Mouse (Mus musculus): ENCODE measurements around the gene Slc30a7. TPM values are rescaled to one million over a fixed set of nuclear protein-coding genes. Genes with fewer than 3 reads are reported as not detected.
A peak's percentile ranks its signal among the peaks of the same experiment; 100 is the strongest.

Gene Slc30a7
- total RNA-seq (2014; rRNA removed; ENCODE audit: low replicate concordance), result 42.2 and 50.4 TPM in 2 replicates
- 8.4 and 9.7 TPM in 2 replicates for polyA plus RNA-seq (2015; fragmentation: Nextera tagmentation; extraction: Ambion mirVana)

DNA sequence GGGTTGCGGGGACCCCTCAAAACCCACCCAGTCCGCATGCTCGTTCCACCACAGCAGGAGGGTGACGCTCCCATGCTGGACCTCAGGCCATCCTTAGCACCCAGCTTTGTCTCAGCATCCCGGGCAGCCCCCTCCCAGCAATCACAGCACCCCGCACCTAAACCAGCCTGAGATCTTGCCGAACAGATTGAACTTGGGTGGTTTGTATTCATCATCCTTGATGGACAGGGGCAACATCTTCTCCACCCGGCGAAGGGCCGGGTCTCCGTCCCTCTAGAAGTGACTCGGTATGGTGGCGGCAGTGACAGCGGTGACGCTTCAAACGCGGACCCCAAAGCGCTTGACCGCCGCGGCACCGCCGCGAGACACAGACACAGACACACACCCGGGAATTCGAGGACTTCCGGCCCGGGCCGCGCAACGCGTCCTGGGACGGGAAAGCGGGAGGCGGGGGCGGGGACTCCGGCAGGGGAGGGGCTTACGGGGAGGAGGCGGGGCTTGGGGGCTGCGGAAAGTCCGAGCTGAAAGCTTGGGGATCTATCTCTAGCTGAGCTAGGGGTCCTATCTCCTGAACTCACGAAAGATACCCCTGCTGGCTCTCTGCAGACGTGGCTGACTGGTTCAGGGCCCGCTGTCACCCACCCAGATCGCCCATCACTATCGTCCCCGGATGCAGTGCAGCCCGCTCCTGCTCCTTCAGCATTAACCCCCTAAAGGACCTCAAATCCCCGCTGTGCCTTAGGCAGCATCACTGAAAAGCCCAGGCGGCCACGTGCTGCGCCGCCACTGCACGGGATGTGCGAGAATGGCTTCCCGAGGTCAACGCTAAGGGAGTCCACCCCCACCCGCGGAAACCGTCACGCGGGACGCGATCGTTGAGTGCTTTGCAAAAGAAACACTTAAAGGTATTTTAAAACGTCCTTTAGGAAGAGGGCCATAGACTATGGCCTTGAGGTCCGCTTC is at the start of gene Slc30a7, which contains the start of gene Extl2:
Gene Slc30a7 (minus strand): TSS at position 429 of the 963 bp plus-strand sequence.
Gene Extl2 (plus strand): TSS at position 485 of the 963 bp plus-strand sequence.
- peak; percentile 93 for ATAC-seq (ENCODE audit: insufficient read depth, low read depth)
- WGBS, result under 1% methylated on average over 67 of the region's 67 CpGs
- H3K4me2 ChIP-seq (ENCODE audit: low read depth, low read length), result peak within 1 kb of the TSS; percentile 96
- H3K27me3 ChIP-seq (ENCODE audit: control insufficient read depth, insufficient read depth, low read length), result no peaks in the 10 kb centered on the region
- peaks cover 18% of the 10 kb centered on the region; the same call in 1 of the 2 replicates for H3K36me3 ChIP-seq (replicated peaks; ENCODE audit: control insufficient read depth, insufficient read depth, low read length)
- H3K27ac ChIP-seq (ENCODE audit: low read depth), result peak within 1 kb of the TSS; percentile 88
- H3K9ac ChIP-seq (replicated peaks; ENCODE audit: low read depth, low read length), result peak within 1 kb of the TSS; percentile 91
- H3K4me3 ChIP-seq (ENCODE audit: low read depth, low read length), result peak within 1 kb of the TSS; percentile 95
- peak; percentile 75 for DNase-seq (ENCODE audit: low spot score)
- H3K4me1 ChIP-seq (ENCODE audit: control insufficient read depth, insufficient read depth), result no peaks in the 10 kb centered on the region; the same call in 1 of the 2 replicates
- TF ChIP-seq EP300 (IDR thresholded peaks at IDR 0.05; ENCODE audit: low read depth), result 0 out of 2 replicates have a peak, but pooled peaks have one; percentile 28
- no peak for TF ChIP-seq CTCF (IDR thresholded peaks at IDR 0.05; ENCODE audit: low read depth)
- H3K9me3 ChIP-seq (replicated peaks; ENCODE audit: control insufficient read depth, low read length), result no peaks in the 10 kb centered on the region

DNA sequence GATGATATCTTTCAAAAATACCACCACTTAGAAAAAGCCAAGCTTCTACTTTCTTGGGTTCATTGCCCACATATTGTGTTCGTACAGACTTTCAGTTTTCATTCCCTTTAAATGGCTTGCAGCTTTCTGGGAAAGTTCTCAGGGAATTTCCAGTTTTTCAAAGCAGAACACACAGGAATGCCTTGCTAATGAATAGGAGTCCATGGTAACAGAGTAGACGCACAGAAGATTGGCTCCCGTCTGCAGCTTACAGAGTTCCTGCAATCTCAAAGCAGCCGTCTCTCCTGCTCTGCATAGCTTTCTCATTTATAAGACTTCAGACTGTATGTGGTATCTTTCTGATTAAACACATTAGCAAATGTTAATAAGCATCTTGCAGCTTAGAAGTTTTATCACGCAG is 39.8 kb upstream of the Slc30a7 start:
- H3K36me3 ChIP-seq (replicated peaks; ENCODE audit: control insufficient read depth, insufficient read depth, low read length), result no peaks in the 10 kb centered on the region
- H3K4me3 ChIP-seq (ENCODE audit: low read depth, low read length), result no peak overlapping the region
- H3K4me1 ChIP-seq (ENCODE audit: control insufficient read depth, insufficient read depth), result no peaks in the 10 kb centered on the region
- no peak overlapping the region for H3K4me2 ChIP-seq (ENCODE audit: low read depth, low read length)
- DNase-seq (ENCODE audit: low spot score), result no peak
- ATAC-seq (ENCODE audit: insufficient read depth, low read depth), result no peak
- no peak overlapping the region for H3K27ac ChIP-seq (ENCODE audit: low read depth)
- no peaks in the 10 kb centered on the region for H3K9me3 ChIP-seq (replicated peaks; ENCODE audit: control insufficient read depth, low read length)
- WGBS, result 63% methylated on average over 5 of the region's 5 CpGs
- H3K27me3 ChIP-seq (ENCODE audit: control insufficient read depth, insufficient read depth, low read length), result no peaks in the 10 kb centered on the region
- no peak overlapping the region for H3K9ac ChIP-seq (replicated peaks; ENCODE audit: low read depth, low read length)
- TF ChIP-seq EP300 (IDR thresholded peaks at IDR 0.05; ENCODE audit: low read depth), result no peak
- TF ChIP-seq CTCF (IDR thresholded peaks at IDR 0.05; ENCODE audit: low read depth), result no peak

DNA sequence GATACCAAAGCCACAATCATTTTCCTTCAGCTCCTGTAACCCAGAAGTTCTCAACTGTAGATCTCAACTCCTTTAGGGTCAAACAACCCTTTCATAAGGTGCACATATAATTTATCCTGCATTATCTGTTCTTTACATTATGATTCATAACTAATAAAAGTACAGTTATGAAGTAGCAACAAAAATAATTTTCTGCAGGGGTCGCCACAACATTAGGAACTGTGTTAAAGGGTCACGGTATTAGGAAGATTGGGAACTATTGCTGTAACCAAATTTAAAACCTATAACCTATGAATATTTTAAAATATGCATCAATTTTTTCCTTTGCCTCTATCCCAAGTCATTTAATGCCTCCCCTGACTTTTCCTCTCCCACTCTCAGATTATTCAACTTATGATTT is 38.8 kb upstream of the Slc30a7 start:
- H3K4me1 ChIP-seq (ENCODE audit: control insufficient read depth, insufficient read depth), result no peaks in the 10 kb centered on the region
- 56% methylated on average over 2 of the region's 2 CpGs for WGBS
- no peak for ATAC-seq (ENCODE audit: insufficient read depth, low read depth)
- no peaks in the 10 kb centered on the region for H3K36me3 ChIP-seq (replicated peaks; ENCODE audit: control insufficient read depth, insufficient read depth, low read length)
- no peak overlapping the region for H3K4me2 ChIP-seq (ENCODE audit: low read depth, low read length)
- H3K27me3 ChIP-seq (ENCODE audit: control insufficient read depth, insufficient read depth, low read length), result no peaks in the 10 kb centered on the region
- DNase-seq (ENCODE audit: low spot score), result no peak
- TF ChIP-seq CTCF (IDR thresholded peaks at IDR 0.05; ENCODE audit: low read depth) (peak; percentile 44), EP300 (IDR thresholded peaks at IDR 0.05; ENCODE audit: low read depth) (no peak)
- H3K27ac ChIP-seq (ENCODE audit: low read depth), result no peak overlapping the region
- H3K4me3 ChIP-seq (ENCODE audit: low read depth, low read length), result no peak overlapping the region
- H3K9me3 ChIP-seq (replicated peaks; ENCODE audit: control insufficient read depth, low read length), result no peaks in the 10 kb centered on the region
- H3K9ac ChIP-seq (replicated peaks; ENCODE audit: low read depth, low read length), result no peak overlapping the region

DNA sequence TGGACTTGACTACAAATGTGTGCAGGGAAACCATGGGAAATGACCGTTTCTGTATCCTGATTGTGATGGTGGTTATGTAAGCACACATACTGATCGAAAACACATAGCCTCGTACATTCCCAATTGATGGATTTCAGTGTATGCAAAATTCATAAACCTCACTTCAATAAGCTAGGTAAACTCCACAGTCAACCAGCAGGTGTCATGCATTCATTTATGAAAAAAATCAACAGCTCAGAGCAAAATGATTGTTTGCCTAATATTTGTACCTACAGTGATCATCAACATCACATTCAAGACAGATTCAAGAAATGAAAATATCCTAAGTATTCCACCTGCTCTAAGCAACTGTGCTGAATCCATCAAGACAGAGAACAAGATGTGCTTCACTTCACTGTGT is 33.6 kb upstream of the Slc30a7 start:
- Histone ChIP-seq H3K36me3 (replicated peaks; ENCODE audit: control insufficient read depth, insufficient read depth, low read length) (no peaks in the 10 kb centered on the region), H3K9ac (replicated peaks; ENCODE audit: low read depth, low read length) (no peak overlapping the region), H3K27me3 (ENCODE audit: control insufficient read depth, insufficient read depth, low read length) (no peaks in the 10 kb centered on the region), H3K9me3 (replicated peaks; ENCODE audit: control insufficient read depth, low read length) (no peaks in the 10 kb centered on the region), H3K4me1 (ENCODE audit: control insufficient read depth, insufficient read depth) (no peaks in the 10 kb centered on the region), H3K4me3 (ENCODE audit: low read depth, low read length) (no peak overlapping the region), H3K27ac (ENCODE audit: low read depth) (no peak overlapping the region), H3K4me2 (ENCODE audit: low read depth, low read length) (no peak overlapping the region)
- TF ChIP-seq CTCF (IDR thresholded peaks at IDR 0.05; ENCODE audit: low read depth), result peak; percentile 38; the same call in 1 of the 2 replicates
- no peak for TF ChIP-seq EP300 (IDR thresholded peaks at IDR 0.05; ENCODE audit: low read depth)
- 61% methylated on average over 3 of the region's 3 CpGs for WGBS
- no peak for ATAC-seq (ENCODE audit: insufficient read depth, low read depth)
- no peak for DNase-seq (ENCODE audit: low spot score)

DNA sequence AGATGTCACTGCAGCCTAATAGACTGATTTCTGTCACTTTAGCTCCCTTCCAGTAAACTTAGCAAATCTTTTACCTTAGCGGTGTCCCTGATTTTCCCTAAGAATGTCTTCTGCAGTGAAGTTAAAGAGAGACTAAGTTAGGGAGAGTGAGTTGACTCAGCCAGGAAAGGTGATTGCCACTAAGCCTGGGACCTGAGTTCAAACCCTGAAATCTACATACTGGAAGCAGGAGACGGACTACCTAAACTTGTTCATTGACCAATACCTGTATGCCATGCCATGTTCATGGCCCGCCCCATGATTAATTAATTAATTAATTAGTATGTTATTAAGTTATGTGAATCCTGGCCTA is 26.6 kb upstream of the Slc30a7 start:
- Histone ChIP-seq H3K4me3 (ENCODE audit: low read depth, low read length) (no peak overlapping the region), H3K27ac (ENCODE audit: low read depth) (no peak overlapping the region), H3K9me3 (replicated peaks; ENCODE audit: control insufficient read depth, low read length) (no peaks in the 10 kb centered on the region), H3K36me3 (replicated peaks; ENCODE audit: control insufficient read depth, insufficient read depth, low read length) (0 out of 2 replicates have a peak, but pooled peaks cover under 1% of the 10 kb centered on the region), H3K27me3 (ENCODE audit: control insufficient read depth, insufficient read depth, low read length) (no peaks in the 10 kb centered on the region), H3K4me1 (ENCODE audit: control insufficient read depth, insufficient read depth) (no peaks in the 10 kb centered on the region), H3K9ac (replicated peaks; ENCODE audit: low read depth, low read length) (no peak overlapping the region), H3K4me2 (ENCODE audit: low read depth, low read length) (no peak overlapping the region)
- TF ChIP-seq CTCF (IDR thresholded peaks at IDR 0.05; ENCODE audit: low read depth), result peak; percentile 65
- no peak for TF ChIP-seq EP300 (IDR thresholded peaks at IDR 0.05; ENCODE audit: low read depth)
- no peak for ATAC-seq (ENCODE audit: insufficient read depth, low read depth)
- DNase-seq (ENCODE audit: low spot score), result peak; percentile 45
- 55% methylated on average over 3 of the region's 3 CpGs for WGBS

Measured in heart, postnatal 0 days (tissue).